Mouse (Mus musculus): ENCODE measurements around the gene Sycp2. TPM values are rescaled to one million over a fixed set of nuclear protein-coding genes. Genes with fewer than 3 reads are reported as not detected.
"Not testable (repeated sequence)": the region's sequence is repeated elsewhere in the genome, so short reads cannot be mapped to it uniquely, and the experiment has no call there.

Sycp2 gene
- total RNA-seq, 1 experiment from 2014 or later, result 0.27 TPM

- DNase-seq, result peak; percentile 14
Measured at GRCm38 (mm10) chr2:178413481-178414260, 6.2 kb upstream of the Sycp2 start.

DNA sequence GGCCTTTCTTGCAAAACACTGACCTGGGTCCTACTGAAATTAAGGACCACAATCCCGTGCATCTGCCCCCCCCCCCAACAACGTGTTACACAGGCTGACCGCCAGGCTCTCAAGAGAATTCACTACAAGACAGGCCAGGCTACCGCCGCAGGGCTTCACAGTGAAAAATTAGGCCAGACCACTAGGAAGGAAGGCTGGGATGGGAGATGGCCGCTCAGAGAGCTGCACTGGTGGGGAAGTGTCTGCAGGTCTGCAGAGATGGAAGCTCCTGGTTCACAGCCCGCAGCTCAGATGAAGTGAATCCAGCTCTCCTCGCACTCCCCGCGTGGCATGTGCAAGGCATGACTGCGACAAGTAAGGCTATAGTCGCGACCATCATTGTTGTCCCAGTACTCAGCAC is 5.6 kb upstream of the Sycp2 start:
- no peak for DNase-seq

GRCm38 (mm10) chr2:178412598-178412997 is 5.1 kb upstream of the Sycp2 start:
- no peak for DNase-seq

GRCm38 (mm10) chr2:178410286-178410685 is 2.8 kb upstream of the Sycp2 start:
- DNase-seq, result no peak

DNA sequence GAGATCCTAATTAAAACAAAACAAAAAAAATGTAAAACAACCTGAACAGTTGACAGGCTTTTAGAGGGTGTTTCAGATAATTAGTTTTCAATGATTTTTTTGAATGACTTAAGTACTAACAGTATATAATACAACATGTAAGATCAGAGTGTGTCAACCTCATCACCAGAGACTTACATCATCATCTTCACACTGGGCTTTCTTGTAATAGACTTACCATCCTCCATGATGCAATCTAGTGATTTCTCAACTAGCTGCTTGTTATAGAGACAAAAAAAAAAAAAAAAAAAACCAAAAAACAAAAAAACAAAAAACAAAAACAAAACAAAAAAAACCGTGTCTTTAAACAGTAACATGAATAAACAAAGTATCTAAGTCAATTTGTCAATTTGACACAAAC is 1.5 kb upstream of the Sycp2 start:
- no peak for DNase-seq

- DNase-seq, result no peak
Measured at GRCm38 (mm10) chr2:178342597-178342996, 64.9 kb downstream of the Sycp2 start.

GRCm38 (mm10) chr2:178342105-178342504 is 65.4 kb downstream of the Sycp2 start:
- DNase-seq, result not testable (repeated sequence)

- no peak for DNase-seq
Measured at GRCm38 (mm10) chr2:178339044-178339443, 68.4 kb downstream of the Sycp2 start.

GRCm38 (mm10) chr2:178337878-178338277 is 69.6 kb downstream of the Sycp2 start:
- DNase-seq, result no peak

GRCm38 (mm10) chr2:178329986-178330385 is 77.5 kb downstream of the Sycp2 start:
- no peak for DNase-seq

DNA sequence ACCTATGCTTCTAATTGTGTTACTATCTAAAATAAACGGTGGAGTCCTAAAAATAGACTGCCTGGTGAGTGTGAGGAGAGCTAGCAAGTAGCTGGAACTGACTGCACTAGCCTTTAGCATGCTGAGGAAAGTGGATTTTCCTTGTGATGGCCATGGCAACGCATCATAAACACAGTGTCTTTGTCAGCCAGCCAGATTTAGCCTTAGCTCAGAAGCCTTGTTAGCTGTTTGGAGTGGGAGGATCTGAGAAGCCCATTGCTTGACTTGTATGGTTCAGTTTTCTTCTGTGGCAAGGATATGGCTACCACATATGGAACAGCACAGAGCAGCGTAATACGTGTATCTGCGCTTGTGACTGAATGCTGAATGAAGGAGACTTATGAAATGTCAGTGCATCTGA is 77.9 kb downstream of the Sycp2 start:
- no peak for DNase-seq

DNA sequence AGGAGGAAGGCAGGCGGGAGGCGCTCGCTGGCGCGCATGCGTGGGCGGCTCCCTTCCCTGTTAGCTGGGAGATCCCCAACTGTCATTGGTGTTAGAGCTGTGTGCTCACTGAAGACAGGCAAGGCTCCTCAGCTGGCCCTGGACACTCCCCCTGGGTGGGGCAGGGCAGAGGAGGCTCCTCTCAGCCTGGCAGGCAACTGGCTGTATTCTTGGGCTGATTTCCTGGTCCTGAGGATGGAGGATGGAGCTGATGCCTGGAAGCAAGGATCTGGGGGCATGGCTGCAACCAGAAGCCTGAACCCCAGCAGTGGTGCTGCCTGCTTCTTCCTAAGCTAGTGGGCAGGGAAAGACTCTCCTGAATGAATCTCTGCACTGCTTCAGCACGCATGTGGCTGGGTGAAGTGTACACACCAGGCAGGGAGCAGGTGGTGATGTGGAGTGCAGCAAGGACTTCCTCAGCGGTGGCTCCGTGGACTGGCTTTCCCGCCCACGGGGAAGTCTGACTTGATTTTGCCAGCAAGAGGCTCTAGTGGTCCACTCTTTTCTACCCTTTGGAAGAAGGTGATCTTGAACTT is 79.9 kb downstream of the Sycp2 start:
- DNase-seq, result peak; percentile 38

GRCm38 (mm10) chr2:178326750-178327465 is 80.6 kb downstream of the Sycp2 start:
- no peak for DNase-seq

DNA sequence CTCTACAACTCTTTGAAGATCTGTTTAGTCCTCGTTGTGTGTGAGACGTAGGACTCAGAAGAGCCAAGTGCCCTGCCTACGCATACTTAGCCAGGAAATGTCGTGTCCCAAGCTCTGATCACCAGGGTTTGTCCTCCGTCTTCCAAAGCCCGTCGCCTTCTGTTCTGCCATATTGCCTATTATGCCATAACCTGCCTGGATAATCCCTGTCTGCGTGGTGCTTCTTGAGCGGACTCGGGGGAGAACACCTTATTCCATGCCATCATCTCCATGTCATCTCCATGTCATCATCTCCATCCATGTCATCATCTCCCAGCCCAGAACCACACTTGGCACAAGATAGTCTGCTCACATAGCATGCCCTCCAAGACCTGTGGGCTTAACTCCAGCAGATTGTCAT is 81.4 kb downstream of the Sycp2 start:
- no peak for DNase-seq

GRCm38 (mm10) chr2:178324818-178325217 is 82.7 kb downstream of the Sycp2 start:
- no peak for DNase-seq

DNA sequence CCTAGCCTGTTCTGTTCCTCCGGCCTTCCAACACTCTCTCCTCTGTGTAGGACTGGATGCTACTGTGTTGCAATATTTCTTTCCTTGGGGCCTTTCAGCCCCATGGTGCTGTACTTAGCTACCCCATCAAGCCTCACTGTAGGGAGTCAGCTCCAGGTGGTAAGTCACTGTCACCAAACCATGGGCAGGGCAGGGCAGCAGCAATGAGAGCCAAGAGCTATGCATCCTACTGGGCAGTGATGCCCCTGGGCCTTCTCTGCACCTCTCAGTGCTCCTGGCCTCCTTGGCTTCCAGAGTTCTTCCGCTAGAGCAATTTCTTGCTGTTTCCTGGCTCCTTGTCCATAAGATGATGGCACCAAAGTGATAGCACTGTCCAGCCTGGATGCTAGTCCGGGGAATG is 83.1 kb downstream of the Sycp2 start:
- no peak for DNase-seq

GRCm38 (mm10) chr2:178321271-178321670 is 86.2 kb downstream of the Sycp2 start:
- DNase-seq, result no peak

DNA sequence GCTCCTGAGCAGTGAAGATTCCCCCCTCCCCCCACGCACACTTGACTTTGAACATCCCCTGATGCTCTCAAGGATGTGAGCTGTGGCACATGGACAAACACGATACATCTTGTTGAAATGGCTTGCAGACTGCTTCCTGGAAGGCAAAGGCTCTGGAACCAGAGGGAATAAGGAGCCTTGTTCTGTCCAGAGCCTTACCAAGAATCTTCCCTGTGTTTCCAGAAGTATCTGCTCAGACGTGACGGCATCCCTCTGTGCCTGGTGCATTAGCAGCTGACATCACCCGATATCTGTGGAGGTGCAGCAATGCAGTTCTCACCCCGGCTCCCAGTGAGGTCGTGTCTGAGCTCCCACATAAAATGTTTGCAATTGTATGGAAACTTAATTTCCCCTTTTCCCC is 87.7 kb downstream of the Sycp2 start:
- no peak for DNase-seq

GRCm38 (mm10) chr2:178316281-178316680 is 91.2 kb downstream of the Sycp2 start:
- DNase-seq, result no peak

GRCm38 (mm10) chr2:178313539-178313938 is 93.9 kb downstream of the Sycp2 start:
- no peak for DNase-seq

DNA sequence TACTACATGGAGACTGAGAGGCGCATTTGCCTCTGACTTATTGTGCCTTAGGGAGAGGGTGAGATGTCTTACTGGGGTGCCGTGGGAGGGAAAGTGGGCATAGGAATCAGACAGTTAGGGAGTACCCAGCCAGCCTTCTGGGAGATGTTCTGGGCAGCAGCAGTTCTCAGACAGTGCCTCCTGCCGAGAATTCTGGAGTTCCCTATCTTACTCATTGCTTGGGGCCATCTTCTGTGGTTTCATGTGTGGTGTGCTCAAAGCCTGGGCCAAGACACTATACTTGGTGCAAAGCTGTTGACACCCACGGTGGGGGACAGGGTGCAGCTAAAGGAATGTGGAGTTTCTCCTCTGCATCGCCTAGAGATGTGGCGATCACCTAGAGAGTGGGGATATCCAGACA is 102.8 kb downstream of the Sycp2 start:
- DNase-seq, result no peak

DNA sequence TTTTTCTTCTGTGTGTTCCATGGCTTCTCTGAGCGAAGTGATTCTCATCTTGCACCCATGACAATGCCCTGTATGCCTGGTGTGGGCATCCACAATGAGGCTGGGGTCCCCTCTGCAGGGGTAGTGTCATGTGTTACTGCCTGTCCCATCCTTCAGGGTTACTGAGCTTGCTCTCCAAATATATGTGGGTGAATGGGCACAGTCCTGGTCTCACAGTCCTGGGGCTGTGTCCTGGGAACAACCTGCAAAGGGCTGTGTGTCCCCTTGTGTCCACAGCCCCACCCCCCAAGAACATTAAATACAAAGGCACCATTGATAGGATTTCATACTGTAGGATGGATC is 103.3 kb downstream of the Sycp2 start:
- DNase-seq, result no peak

DNA sequence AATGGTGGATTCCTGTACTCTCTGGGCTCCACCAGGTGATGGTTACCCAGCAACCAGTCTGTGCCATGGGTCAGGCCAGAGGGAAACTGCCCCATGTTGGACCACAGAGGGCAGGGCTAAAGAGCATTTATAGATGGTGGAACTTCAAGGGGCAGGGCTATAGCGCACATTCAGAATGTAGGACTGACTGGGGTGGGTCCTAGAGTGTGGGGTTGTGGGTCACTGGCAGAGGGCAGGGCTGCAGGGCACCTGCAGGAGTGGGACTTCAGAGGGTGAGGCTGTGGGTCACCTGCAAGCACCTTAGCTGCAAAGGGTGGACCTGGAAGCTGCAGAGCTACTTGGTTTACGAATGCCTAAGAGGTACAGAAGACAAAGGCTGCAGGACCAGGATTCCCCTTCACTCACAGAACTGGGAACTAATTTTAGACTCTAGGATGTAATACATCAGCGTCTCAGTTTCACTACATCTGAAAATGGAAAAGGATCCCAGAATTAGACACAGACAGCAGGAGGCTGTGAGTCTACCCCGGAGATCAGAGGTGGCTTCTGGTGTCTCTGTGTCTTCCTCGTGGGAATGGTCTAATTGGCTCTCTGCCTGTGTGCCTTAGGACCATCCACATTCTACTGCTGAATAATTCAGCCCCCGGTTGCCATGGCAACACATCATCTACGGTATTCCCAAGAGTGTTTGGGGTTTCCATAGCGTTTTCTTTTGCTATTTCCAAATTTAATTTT is 103.9 kb downstream of the Sycp2 start:
- DNase-seq, result no peak
